Mouse (Mus musculus): ENCODE measurements around the gene Crtac1.

GRCm38 (mm10) chr19:42268337-42268736 lies 163.2 kb downstream of the Crtac1 start:
- TF ChIP-seq CTCF (IDR thresholded peaks at IDR 0.05 in 2 of 3, conservative IDR thresholded peaks at IDR 0.05 in 1 of 3; ENCODE audit: control insufficient read depth in 1 of 3, insufficient read depth in 1 of 3, low read depth in 2 of 3, low read length in 3 of 3, poor library complexity in 1 of 3, severe bottlenecking in 1 of 3) (no peak), TAL1 (IDR thresholded peaks at IDR 0.05; ENCODE audit: low read length) (no peak), EP300 (IDR thresholded peaks at IDR 0.05; ENCODE audit: low read depth in 1 of 2, low read length in 2 of 2) (no peak)

Data from MEL (cell line).